ENCODE assay signal across 17 mouse cellular contexts in genomic region chr7:82949372-82949771, GRCm38 (mm10).
"Had no signal": no experiment of that assay in that cellular context is flagged by ENCODE, and none has a peak within 500 bp of the region (broad histone marks: within the 10 kb centered on the region; RNA-seq: fewer than 3 reads in every experiment).

No protein-coding gene starts in this region.

- H3K9ac ChIP-seq: liver, embryonic 14.5 days; lung, embryonic 14.5 days; midbrain, embryonic 15.5 days; neural tube, embryonic 12.5 days had no signal

- ATAC-seq: midbrain, embryonic 15.5 days had no signal

- H3K9me3 ChIP-seq: midbrain, embryonic 10.5 days; midbrain, embryonic 15.5 days; neural tube, embryonic 12.5 days had no signal

- H3K4me3 ChIP-seq: midbrain, embryonic 10.5 days; midbrain, embryonic 15.5 days; myocyte; neural tube, embryonic 12.5 days had no signal

- H3K27me3 ChIP-seq: midbrain, embryonic 15.5 days; neural tube, embryonic 12.5 days had no signal

- H3K36me3 ChIP-seq: midbrain, embryonic 10.5 days; midbrain, embryonic 15.5 days; neural tube, embryonic 12.5 days had no signal

- H3K4me1 ChIP-seq: midbrain, embryonic 10.5 days; midbrain, embryonic 15.5 days; neural tube, embryonic 12.5 days had no signal

- DNase-seq: lung, adult 18-20 months; lung, embryonic 14.5 days; lung, postnatal 10 days; lung, postnatal 4 days; retina, postnatal 1 day; right cerebral cortex, adult 18-20 months; right cerebral cortex, postnatal 25 days; right cerebral cortex, postnatal 4 days; spleen, adult 18-20 months; thymus, adult 18-20 months; thymus, postnatal 14 days; thymus, postnatal 36 days had no signal

- H3K27ac ChIP-seq: liver, embryonic 14.5 days; midbrain, embryonic 10.5 days; midbrain, embryonic 15.5 days; neural tube, embryonic 12.5 days had no signal

- H3K4me2 ChIP-seq: lung, embryonic 14.5 days; midbrain, embryonic 15.5 days; neural tube, embryonic 12.5 days had no signal
